Mouse (Mus musculus): ENCODE results near the gene Grin2d. TPM values are rescaled to one million over a fixed set of nuclear protein-coding genes. Genes with fewer than 3 reads are reported as not detected.

Gene Grin2d
- 0.11 TPM for polyA plus RNA-seq (2015; fragmentation: Illumina TruSeq; extraction: RNeasy Lipid Tissue Mini Kit (QIAGEN cat#74804); ENCODE audit: insufficient read depth, low replicate concordance)

GRCm38 (mm10) chr7:45878278-45878677 is at the start of gene Grin2d:
TSS of gene Grin2d (minus strand) at chr7:45878378.

GRCm38 (mm10) chr7:45923762-45924428 is 45.7 kb upstream of the Grin2d start, which contains the start of gene Ccdc114:
TSS of gene Ccdc114 (plus strand) at chr7:45924072.

GRCm38 (mm10) chr7:45921242-45921621 is 43.1 kb upstream of the Grin2d start, which contains the start of gene Emp3:
TSS of gene Emp3 (minus strand) at chr7:45921404.

GRCm38 (mm10) chr7:45896517-45897257 is 18.5 kb upstream of the Grin2d start, which contains the start of the genes Syngr4 and Tmem143:
TSS of gene Syngr4 (minus strand) at chr7:45896714.
TSS of gene Tmem143 (plus strand) at chr7:45896941.

GRCm38 (mm10) chr7:45872624-45873023 is 5.6 kb downstream of the Grin2d start, which contains the start of gene Kdelr1:
TSS of gene Kdelr1 (plus strand) at chr7:45872772.

GRCm38 (mm10) chr7:45830427-45831127 is 47.6 kb downstream of the Grin2d start, which contains the start of gene Grwd1:
TSS of gene Grwd1 (minus strand) at chr7:45830944.

GRCm38 (mm10) chr7:45824598-45824997 is 53.6 kb downstream of the Grin2d start, which contains the start of gene Kcnj14:
TSS of gene Kcnj14 (minus strand) at chr7:45824782.

GRCm38 (mm10) chr7:45813787-45814779 is 64.1 kb downstream of the Grin2d start, which contains the start of gene Cyth2:
TSS of gene Cyth2 (minus strand) at chr7:45814581.

GRCm38 (mm10) chr7:45784524-45785372 is 93.4 kb downstream of the Grin2d start, which contains the start of gene Sult2b1:
TSS of gene Sult2b1 (minus strand) at chr7:45784669.

GRCm38 (mm10) chr7:45783511-45784091 is 94.6 kb downstream of the Grin2d start, which contains the start of gene Lmtk3:
TSS of gene Lmtk3 (plus strand) at chr7:45783738.

Other genes with a start within 250 kb of the Grin2d start
- 1.0 TPM for gene Mamstr, start 238.4 kb downstream of the Grin2d start, polyA plus RNA-seq (2015; fragmentation: Illumina TruSeq; extraction: RNeasy Lipid Tissue Mini Kit (QIAGEN cat#74804); ENCODE audit: insufficient read depth, low replicate concordance)
- not detected for gene Fut2, start 212.0 kb downstream of the Grin2d start, polyA plus RNA-seq (2015; fragmentation: Illumina TruSeq; extraction: RNeasy Lipid Tissue Mini Kit (QIAGEN cat#74804); ENCODE audit: insufficient read depth, low replicate concordance)
- not detected for gene Ntn5, start 194.4 kb downstream of the Grin2d start, polyA plus RNA-seq (2015; fragmentation: Illumina TruSeq; extraction: RNeasy Lipid Tissue Mini Kit (QIAGEN cat#74804); ENCODE audit: insufficient read depth, low replicate concordance)
- gene Sec1, start 184.0 kb downstream of the Grin2d start, polyA plus RNA-seq (2015; fragmentation: Illumina TruSeq; extraction: RNeasy Lipid Tissue Mini Kit (QIAGEN cat#74804); ENCODE audit: insufficient read depth, low replicate concordance): 0.12 TPM
- 0.83 TPM for gene Car11, start 178.5 kb downstream of the Grin2d start, polyA plus RNA-seq (2015; fragmentation: Illumina TruSeq; extraction: RNeasy Lipid Tissue Mini Kit (QIAGEN cat#74804); ENCODE audit: insufficient read depth, low replicate concordance)
- gene Dbp, start 173.3 kb downstream of the Grin2d start, polyA plus RNA-seq (2015; fragmentation: Illumina TruSeq; extraction: RNeasy Lipid Tissue Mini Kit (QIAGEN cat#74804); ENCODE audit: insufficient read depth, low replicate concordance): 14.8 TPM
- 565 TPM for gene Rpl18, start 162.9 kb downstream of the Grin2d start, polyA plus RNA-seq (2015; fragmentation: Illumina TruSeq; extraction: RNeasy Lipid Tissue Mini Kit (QIAGEN cat#74804); ENCODE audit: insufficient read depth, low replicate concordance)
- gene Sphk2, start 160.4 kb downstream of the Grin2d start, polyA plus RNA-seq (2015; fragmentation: Illumina TruSeq; extraction: RNeasy Lipid Tissue Mini Kit (QIAGEN cat#74804); ENCODE audit: insufficient read depth, low replicate concordance): 5.7 TPM
- 0.17 TPM for gene Fam83e, start 157.2 kb downstream of the Grin2d start, polyA plus RNA-seq (2015; fragmentation: Illumina TruSeq; extraction: RNeasy Lipid Tissue Mini Kit (QIAGEN cat#74804); ENCODE audit: insufficient read depth, low replicate concordance)
- gene Spaca4, start 152.6 kb downstream of the Grin2d start, polyA plus RNA-seq (2015; fragmentation: Illumina TruSeq; extraction: RNeasy Lipid Tissue Mini Kit (QIAGEN cat#74804); ENCODE audit: insufficient read depth, low replicate concordance): not detected
- not detected for gene Lmtk3, start 94.6 kb downstream of the Grin2d start, polyA plus RNA-seq (2015; fragmentation: Illumina TruSeq; extraction: RNeasy Lipid Tissue Mini Kit (QIAGEN cat#74804); ENCODE audit: insufficient read depth, low replicate concordance)
- gene Sult2b1, start 93.7 kb downstream of the Grin2d start, polyA plus RNA-seq (2015; fragmentation: Illumina TruSeq; extraction: RNeasy Lipid Tissue Mini Kit (QIAGEN cat#74804); ENCODE audit: insufficient read depth, low replicate concordance): 0.25 TPM
- 52.5 TPM for gene Cyth2, start 63.8 kb downstream of the Grin2d start, polyA plus RNA-seq (2015; fragmentation: Illumina TruSeq; extraction: RNeasy Lipid Tissue Mini Kit (QIAGEN cat#74804); ENCODE audit: insufficient read depth, low replicate concordance)
- not detected for gene Kcnj14, start 53.6 kb downstream of the Grin2d start, polyA plus RNA-seq (2015; fragmentation: Illumina TruSeq; extraction: RNeasy Lipid Tissue Mini Kit (QIAGEN cat#74804); ENCODE audit: insufficient read depth, low replicate concordance)
- 9.6 TPM for gene Grwd1, start 47.4 kb downstream of the Grin2d start, polyA plus RNA-seq (2015; fragmentation: Illumina TruSeq; extraction: RNeasy Lipid Tissue Mini Kit (QIAGEN cat#74804); ENCODE audit: insufficient read depth, low replicate concordance)
- 76.4 TPM for gene Kdelr1, start 5.6 kb downstream of the Grin2d start, polyA plus RNA-seq (2015; fragmentation: Illumina TruSeq; extraction: RNeasy Lipid Tissue Mini Kit (QIAGEN cat#74804); ENCODE audit: insufficient read depth, low replicate concordance)
- gene Syngr4, start 18.3 kb upstream of the Grin2d start, polyA plus RNA-seq (2015; fragmentation: Illumina TruSeq; extraction: RNeasy Lipid Tissue Mini Kit (QIAGEN cat#74804); ENCODE audit: insufficient read depth, low replicate concordance): not detected
- gene Tmem143, start 18.6 kb upstream of the Grin2d start, polyA plus RNA-seq (2015; fragmentation: Illumina TruSeq; extraction: RNeasy Lipid Tissue Mini Kit (QIAGEN cat#74804); ENCODE audit: insufficient read depth, low replicate concordance): 2.7 TPM
- gene Emp3, start 43.0 kb upstream of the Grin2d start, polyA plus RNA-seq (2015; fragmentation: Illumina TruSeq; extraction: RNeasy Lipid Tissue Mini Kit (QIAGEN cat#74804); ENCODE audit: insufficient read depth, low replicate concordance): 90.7 TPM
- gene Ccdc114, start 45.7 kb upstream of the Grin2d start, polyA plus RNA-seq (2015; fragmentation: Illumina TruSeq; extraction: RNeasy Lipid Tissue Mini Kit (QIAGEN cat#74804); ENCODE audit: insufficient read depth, low replicate concordance): 2.7 TPM
- gene Abcc6, start 151.9 kb upstream of the Grin2d start, polyA plus RNA-seq (2015; fragmentation: Illumina TruSeq; extraction: RNeasy Lipid Tissue Mini Kit (QIAGEN cat#74804); ENCODE audit: insufficient read depth, low replicate concordance): not detected
- 17.6 TPM for gene Nomo1, start 155.3 kb upstream of the Grin2d start, polyA plus RNA-seq (2015; fragmentation: Illumina TruSeq; extraction: RNeasy Lipid Tissue Mini Kit (QIAGEN cat#74804); ENCODE audit: insufficient read depth, low replicate concordance)
- gene Kcnj11, start 222.4 kb upstream of the Grin2d start, polyA plus RNA-seq (2015; fragmentation: Illumina TruSeq; extraction: RNeasy Lipid Tissue Mini Kit (QIAGEN cat#74804); ENCODE audit: insufficient read depth, low replicate concordance): not detected

Measured in spleen, adult 10 weeks (tissue).